Mouse (Mus musculus) spleen, adult 2 months (tissue): ENCODE measurements around the gene Aspg.

Experiments
- CTCF ChIP-seq: fragments of 200-500 bp; IDR thresholded peaks from 2 replicates; pipeline ENCODE4 v1.5.1; 2011; ENCODE audit warnings: mild to moderate bottlenecking, inconsistent platforms; ENCODE audit not compliant: insufficient read depth, insufficient read length, insufficient replicate concordance; ENCODE audit errors: extremely low read depth
- POLR2A ChIP-seq: fragments of 200-500 bp; IDR thresholded peaks from 2 replicates; pipeline ENCODE4 v1.6.1; 2011; ENCODE audit warnings: low read depth, low read length, inconsistent platforms

DNA sequence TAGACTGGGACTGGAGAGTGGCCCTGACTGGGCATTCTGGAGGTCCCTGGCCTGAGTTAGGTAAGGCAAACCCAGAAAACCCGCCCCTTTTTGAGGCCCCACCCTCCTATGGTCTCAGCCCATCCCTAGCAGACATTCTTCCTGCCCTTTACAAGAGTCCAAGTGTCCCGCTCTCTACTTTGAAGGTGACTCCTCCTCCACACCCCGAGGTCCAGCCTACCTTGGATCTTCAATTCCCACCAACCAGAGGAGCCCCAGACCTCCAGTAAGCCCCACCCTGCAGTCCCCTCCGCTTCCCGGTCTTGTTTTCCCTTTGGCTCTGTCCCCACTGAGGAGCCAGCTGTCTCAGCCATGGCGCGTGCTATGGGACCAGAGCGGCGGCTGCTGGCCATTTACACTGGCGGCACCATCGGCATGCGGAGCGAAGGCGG lies at the start of gene Aspg:
- TF ChIP-seq POLR2A, result no peak
- TF ChIP-seq CTCF, result no peak
